Mouse (Mus musculus): Measurements from ENCODE around the gene Mfsd6.

Mfsd6 gene

DNA sequence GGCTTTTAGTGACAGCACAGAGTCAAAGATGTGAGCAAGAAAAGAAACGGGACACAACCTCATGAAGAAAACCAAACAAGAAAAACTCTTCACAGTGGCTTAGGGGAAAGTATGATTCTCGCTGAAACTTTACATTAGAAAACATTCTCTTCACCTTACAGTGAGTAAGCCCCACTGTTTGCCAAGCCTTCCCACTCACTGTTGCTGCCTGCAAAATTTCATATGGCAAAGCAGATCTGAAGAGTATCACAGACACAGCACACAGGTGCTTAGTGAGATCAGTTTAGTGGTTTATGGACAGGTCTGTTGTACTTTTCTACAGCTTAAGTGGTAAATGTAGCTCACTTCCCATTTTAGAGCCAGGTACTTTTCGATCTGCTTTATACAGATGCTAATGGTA lies 20.2 kb downstream of the Mfsd6 start:
- no peak for DNase-seq

DNA sequence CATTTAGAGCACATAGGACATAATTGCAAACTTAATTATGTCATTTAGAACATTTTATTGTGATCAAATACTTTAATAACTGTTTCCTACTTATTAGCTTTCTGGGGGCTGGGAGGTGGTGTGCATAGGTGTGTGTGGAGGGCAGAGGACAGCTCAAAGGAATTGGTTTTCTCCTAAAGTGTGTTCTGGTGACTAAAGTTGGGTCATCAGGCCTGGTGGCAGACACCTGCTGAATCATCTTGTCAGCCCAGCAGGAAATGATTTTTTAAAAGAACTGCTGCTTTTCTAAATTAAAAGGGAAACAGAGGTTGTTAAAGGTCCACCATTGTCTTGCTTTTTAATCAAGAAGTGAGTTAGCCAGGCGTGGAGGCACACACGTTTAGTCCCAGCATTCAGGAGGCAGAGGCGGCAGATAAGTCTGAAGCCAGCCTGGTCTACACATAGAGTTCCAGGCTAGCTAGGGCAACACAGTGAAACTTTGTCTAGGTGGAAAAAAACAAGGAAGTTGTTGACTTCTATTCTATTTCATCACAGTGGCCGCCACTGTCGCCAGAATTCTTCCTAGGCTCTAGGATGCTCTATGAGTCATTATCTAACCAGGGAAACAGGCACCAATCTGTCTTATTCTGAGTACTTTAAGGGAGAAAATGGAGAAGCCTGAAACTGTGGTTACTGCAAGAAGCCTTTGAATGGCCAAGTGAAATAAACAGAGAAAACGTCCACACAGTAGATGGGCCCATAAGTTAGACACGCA lies 24.3 kb downstream of the Mfsd6 start:
- no peak for DNase-seq

DNA sequence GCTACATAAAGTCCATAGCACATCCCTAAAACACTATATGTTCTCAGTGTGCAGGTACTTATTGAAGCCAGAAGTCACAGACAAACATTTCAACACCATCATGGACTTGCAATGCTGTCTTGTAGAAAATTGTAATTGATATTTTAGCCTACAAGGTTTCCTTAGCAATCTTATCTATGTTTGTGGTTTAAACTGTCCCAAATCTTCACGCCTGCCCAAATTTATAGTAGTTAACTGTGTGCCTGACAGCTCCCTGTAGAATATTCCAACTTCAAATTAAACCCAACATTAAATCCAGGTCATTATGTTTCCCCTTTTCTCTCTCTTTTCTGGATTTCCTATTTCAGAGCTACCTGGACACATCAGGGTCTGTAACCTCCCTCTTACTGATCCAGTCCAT lies 25.3 kb downstream of the Mfsd6 start:
- no peak for DNase-seq

DNA sequence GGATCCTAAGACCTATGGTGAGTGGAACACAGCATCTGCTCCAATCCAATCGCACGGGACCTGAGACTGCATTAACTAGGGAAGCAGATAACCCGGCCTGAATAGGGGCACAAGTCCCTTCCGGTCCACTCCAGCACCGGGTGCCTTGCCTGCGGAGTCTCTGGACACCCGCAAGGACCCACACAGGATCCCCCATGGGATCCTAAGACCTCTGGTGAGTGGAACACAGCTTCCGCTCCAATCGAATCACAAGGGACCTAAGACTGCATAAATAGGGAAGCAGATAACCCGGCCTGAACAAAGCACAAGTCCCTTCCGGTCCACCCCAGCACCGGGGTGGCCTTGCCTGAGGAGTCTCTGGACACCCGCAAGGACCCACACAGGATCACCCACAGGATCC lies 32.8 kb downstream of the Mfsd6 start:
- DNase-seq = peak; percentile 94

DNA sequence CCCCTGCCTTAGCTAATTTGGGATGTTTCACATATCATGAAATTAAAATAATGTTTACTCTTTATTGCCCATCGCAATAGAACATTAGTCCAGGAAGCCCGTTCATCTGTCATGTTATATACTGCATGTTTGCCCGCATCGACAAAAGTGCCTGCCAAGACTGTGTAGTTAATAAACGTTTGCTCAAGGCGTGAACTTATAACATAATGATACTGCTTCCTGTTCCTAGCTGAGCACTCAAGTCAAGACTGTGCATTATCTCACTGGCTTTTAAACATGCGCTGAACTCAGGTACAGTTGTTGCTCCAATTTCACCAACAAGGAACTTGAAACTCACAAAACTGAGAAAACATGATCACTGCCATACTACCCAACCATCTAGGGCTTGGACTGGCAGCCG lies 39.6 kb downstream of the Mfsd6 start:
- DNase-seq = no peak

DNA sequence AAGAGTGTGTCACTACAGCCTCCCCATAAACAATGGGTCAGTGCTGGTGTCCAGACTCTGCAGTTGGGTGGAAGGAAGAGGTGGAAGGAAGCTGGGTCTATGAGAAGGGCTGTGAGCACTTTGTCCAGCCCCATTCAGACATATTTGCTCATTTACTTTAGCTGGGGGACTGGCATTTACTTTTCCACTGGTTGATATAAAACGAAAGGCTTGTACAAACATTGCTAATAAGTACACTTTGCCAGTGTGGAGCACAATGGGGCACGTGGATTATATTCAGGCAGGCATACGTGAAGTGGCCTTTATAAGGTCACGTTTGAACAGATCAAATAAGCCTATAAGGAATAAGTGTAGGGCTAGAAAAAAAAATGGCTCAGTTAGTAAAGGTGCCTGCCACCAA lies 43.7 kb downstream of the Mfsd6 start:
- no peak for DNase-seq

DNA sequence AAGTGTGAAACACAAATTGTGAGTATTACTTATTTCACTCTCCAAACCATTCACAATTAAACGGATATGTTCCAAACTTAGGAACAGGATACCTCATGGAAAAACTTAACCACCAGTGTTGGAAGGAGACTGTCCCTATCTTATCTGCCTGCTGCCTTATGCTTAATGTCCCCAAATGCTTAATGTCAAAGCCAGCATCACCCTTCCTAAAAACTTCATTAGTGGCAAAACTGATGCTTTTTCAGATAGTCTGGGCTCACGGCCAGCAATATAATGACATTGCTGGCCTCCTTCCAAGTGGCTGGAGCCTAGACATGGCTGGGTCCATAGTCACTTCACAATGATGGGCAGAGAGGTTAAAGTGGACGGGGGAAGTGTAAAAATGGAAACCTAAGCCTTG lies 50.6 kb downstream of the Mfsd6 start:
- peak; percentile 93 for DNase-seq

DNA sequence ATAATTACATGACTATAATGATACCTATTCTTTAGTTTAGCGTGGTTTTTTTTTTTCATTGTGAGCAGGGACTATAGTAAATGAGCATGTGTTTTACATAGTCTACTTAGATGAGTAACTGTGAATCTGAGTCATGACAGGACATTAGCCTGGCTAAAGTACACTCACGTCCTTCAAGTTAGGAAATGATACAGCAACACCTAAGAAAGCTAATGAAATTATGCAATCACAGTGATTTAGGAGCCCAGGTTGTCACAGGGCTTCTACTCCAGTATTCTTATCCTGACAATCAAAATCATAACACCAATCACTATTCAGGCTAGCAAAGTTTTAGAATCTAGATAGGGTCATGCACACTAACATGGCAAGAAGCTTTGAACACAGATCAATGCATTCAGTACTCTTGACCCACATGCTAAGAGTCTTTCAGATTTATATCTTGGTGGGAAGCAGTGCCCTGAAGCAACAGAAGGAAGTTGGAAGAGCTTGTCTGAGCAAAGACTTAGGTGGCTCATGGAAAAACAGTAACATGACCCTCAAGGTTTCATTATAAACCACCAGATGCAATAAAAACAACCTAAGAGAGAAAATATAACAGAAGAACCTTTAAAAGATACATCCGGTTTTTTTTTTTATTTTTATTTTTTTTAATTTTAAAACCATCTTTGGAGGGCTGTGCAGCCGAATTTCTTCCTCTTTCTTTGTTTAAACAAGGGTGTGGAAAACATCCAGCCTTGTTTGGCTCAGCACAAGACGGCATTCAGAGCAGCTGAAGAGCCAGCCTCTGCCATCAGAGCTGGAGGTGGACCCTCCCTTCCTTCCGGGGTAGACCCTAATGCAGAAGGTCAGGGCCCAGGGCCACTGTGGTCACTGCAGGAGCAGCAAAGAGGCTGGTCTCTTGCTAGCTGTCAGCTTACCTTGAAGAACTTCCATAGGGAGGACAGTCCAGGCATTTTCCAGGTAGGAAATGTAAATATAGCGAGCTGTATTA lies 51.4 kb downstream of the Mfsd6 start:
- DNase-seq = peak; percentile 97

DNA sequence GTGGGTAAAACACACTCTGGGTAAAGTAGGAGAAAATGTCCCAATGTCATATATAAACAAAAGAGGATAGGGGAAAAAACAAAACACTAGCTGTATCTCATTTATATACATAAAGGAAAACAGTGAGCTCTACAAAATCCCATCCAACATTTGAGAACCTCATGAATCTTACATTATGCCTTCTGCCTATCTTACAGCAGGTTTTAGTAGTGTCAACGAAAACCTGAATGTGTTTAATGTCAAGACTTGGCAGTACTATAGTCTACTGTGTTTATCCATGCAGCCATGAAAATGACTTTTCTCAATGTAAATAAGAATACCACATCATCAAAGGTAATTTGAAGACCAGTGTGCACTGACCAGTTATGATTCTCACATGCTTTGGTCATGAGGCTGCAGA lies 57.3 kb downstream of the Mfsd6 start:
- no peak for DNase-seq

DNA sequence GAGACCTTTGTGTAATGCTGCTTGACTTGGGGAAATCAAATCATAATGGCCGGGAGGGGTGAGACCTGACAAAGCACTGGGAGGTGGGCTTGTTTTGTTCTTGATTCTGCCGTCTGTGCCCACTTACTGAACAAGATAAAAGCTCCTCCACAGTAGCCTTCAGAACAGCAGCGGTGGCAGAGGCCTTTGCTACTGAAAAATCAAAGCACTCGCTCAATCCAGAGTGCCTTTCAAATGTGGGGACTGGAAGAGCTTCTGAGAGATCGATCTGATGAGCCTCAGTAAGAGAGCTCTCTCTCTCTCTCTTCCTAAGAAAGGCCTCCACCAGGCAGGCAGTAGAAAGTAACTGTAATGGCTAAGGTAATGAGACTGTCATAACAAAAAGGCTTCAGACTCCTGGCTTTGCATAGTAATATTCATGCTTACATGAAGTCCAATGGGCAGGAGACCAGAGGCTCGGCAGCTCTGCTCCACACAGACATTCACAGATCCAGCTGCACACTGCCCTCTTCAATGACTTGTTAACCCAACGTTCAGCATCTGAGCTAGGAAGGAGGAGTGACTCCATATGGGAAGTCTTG lies 58.4 kb downstream of the Mfsd6 start:
- no peak for DNase-seq

DNA sequence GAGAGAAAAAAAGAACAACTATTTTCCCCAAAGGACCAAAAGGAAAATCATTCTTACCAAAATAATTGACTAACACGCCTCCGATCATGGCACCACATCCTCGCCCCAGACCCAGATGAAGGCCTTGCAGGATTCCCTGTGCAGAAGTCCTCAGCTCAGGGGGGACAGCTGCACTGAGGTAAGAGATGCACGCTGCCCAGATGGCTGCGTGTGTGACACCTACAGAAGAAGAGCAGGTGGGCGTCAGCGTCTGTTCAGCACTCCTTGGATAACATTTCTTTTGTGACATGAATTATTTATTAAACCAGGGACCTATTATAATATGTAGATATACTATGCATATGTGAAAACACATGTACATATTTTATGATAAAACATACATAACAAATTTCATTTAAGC lies 64.0 kb downstream of the Mfsd6 start:
- no peak for DNase-seq

DNA sequence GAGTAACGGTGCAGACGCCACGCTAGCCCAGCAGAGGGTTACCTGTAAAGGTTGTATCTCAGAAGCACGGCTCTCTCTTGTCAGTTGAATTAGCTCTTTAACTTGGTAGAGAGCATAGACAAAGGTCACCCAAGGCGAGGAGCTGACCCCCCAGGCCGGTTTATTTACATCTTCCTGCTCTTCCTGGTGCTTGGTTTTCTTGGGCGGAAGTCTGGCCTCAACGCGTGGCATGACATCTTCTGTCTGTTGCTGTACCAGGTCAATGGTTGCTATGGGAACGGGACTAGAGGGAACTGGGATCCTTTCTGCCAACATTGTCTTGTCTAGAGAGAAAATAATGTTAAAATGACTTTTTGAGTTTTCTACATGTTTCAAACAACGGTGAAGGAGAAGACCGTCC lies 66.5 kb downstream of the Mfsd6 start:
- peak; percentile 64 for DNase-seq

DNA sequence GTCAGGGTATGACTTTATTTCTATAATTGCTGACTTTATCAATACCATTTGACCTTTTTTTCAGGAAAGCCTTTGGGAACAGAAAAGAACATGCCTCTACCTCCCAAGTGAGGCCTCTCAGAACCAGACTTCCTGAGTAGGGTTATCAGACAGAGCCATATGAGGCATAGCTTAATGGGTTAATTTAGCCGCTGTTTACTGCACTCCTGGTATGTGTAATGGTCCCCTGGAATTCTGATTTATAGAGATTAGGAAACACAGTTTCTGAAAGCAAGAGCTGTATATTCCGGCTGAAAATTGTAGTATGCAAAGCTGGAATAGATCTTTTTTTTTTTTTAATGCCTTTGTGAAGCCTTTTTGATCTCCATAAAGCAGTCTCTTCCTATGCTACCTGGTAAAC lies 67.0 kb downstream of the Mfsd6 start:
- no peak for DNase-seq

DNA sequence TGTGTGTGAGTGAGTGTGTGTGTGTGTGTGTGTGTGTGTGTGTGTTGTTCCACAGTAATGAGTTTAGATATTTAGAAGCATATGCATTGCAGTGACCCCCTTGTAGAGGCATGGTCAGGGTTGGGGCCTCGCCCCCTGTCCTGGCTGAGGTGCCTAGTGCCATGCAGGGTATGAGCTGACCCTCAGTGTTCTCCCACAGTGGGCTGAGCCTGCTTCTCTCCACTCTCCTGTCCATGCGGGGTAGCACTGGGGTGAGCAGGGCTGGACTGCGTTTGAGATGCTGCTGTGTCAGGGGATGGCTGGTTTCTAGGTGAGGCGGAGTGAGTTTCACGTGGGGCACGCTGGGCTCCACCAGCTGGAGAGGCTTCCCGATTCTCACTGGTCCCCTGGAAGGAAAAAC lies 69.1 kb downstream of the Mfsd6 start:
- peak; percentile 88 for DNase-seq

DNA sequence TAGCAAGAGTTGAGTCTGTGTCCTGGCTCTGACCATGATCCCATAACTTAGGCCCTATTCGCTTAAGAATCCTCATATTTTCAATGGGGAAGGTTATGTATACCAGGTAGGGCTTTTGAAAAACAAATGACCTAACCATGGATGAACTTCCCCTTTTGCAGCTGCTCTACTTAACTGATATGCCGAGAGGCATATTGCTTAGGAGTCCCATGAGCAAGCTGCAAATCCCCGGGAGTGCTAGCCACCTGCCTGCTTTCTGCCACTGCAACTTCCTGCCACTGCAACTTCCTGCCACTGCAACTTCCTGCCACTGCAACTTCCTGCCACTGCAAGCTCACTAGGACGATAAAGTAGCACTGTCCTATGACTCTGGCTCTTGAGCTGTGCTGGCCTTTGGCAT lies 72.1 kb downstream of the Mfsd6 start:
- peak; percentile 93 for DNase-seq

DNA sequence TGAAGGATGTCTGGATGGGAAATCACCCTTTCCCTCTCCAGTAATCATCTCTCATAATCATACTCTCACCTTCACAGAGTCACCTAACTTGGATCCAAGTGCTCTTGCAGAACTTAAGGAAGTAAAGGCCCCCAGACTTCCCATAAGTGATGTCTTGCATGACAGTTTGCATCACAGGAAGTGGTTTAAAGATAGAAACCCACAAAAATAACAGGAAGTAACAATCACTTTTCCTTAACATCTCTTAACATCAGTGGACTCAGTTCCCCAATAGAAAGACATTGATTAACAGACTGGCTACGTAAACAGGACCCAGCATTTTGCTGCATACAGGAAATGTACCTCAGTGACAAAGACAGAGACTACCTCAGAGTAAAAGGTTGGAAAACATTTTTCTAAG lies 73.9 kb downstream of the Mfsd6 start:
- peak; percentile 75 for DNase-seq

DNA sequence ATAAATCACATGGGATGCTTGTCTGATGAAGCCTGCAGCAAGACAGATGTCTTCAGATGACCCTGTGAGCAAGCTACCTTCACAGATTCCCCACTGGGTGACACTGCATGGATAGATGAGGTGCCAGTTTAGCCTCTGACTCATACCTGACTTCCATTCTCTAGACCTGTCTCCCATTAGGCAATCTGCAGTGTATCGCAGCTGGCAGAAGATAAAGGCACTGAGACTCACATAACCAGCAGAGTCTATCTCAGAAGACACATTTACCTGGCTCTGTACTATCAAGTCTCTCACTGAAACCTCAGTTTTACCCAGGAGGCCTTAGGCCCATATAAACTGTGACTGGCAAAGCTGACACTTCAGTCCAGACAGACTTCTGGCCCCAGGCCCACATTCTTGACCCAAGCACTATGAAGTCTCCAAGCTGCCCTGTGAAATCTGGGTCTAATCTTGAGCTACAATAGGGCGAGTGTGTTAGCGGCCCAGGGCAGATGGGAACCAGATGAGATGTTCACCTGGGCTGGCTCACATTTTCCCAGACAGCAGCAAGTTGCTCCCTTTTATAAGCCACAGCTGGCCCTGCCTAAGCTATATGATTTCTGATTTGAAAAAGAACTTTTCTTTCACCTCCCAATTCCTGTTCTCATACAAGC lies 74.5 kb downstream of the Mfsd6 start:
- DNase-seq = peak; percentile 90

DNA sequence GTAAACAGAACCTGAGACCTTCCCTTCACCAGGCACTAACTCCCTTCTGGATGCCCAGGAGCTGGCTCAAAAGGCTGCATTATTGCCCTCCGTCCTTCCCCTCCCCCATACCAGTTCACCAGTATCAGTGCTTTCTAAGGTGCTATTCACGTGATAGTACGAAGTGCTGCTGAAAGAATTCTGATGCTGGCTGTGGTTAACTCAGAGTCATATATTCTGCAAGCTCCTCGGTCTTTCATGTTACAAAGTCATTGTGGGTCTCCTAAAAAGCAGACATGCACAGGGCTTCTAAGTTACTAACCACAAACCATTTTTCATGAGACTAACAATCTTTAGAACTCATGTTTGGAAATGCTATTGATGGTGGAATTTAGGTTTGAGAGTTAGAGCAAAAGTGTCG lies 77.2 kb downstream of the Mfsd6 start:
- DNase-seq = peak; percentile 67

DNA sequence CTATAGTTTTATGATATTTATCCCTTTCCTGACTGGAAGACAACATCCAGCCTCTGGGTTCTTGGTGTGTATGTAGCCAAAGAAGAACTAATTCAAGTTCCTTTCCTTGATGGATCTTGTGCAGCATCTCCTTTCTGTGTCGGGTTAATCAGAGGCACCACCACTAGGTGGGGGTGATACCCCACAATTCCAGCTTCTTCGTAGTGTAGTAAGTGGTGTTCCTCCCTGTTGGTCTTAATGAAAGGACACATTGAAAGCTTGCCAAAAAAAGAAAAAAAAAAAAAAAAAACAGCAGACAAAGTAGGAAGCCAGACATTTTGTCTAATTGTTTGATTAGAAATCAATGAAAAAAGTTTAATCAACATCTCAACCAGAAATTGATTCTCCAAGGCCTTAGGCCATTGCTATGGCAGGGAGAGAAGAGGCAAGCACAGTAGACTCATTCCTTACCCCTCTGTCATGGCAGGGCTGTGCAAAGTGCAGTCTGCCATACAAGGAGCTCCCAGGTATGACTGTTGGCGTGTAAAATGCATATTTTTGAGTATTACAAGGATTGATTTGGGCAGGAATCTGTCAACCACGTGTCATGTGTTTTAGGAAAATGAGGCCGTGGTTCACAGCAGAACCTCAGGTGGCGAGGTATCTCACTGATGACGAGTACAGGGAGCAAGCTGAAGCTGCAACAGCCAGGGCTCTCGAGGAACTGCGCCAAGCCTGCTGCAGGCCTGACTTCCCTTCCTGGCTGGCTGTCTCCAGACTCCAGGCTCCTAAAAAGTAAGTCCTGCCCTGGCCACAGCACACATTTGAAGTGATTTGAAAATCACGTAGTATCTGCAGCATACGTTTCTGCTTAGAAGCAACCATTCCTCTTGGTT lies 78.9 kb downstream of the Mfsd6 start:
- peak; percentile 96 for DNase-seq

DNA sequence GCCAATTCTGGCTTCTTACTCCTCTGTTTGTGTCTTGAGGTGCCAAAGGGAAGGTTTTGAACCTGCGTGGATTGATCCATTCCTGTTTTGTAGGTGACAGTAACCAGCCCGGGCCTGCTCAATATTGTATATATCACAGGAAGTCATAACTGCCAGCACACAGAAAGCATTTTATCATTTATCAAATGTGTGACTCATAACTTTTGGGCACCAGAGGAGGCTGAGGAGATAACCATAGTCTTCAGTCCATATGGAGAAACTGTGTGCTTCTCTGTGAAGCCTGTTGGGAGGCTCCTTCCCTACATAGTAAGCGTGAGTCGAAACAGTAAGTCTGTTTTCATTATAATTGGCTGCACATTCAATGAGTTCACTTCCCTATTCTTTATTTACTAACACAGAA lies 86.5 kb downstream of the Mfsd6 start:
- DNase-seq = peak; percentile 39

DNA sequence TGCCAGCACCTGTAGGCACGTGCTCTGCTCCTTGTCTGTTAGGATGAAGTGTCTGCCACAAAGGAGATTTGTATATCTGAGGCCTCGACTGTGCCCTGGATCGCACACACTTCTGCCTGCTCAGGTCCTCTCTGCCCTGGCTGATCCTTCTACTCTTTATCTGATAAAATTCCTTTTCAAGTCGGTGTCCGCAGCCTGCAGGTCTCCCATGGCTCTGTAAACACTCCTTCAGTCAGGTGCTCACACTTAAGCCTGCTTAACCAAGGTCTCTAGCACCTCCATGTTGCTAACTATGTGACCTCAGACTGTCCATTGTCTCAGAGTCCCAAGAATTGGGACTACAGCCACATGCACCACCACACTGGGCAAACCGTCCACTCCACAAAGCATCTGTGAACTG lies 87.0 kb downstream of the Mfsd6 start:
- peak; percentile 61 for DNase-seq

DNA sequence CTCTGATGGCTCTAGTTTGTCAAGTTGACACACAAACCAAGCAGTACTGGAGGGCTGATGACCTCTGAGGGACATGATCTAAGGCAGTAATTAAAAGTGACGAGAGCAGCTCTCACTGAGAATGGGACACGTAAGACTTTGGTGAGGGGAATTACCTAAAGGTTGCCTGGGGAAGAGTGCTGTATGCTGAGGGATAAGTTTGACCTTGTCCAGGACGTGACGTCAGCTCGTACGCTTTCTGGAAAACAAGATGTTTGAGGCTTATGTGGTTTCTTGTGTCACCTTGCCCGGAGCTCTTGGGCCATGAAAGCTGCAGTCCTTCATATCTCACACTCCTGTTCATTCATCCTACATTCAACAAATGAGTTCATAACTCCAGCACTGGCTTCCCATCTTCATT lies 88.2 kb downstream of the Mfsd6 start:
- DNase-seq = peak; percentile 73
